Mouse (Mus musculus): ENCODE measurements around the gene Lrch3. TPM values are rescaled to one million over a fixed set of nuclear protein-coding genes. Genes with fewer than 3 reads are reported as not detected.

Gene Lrch3
- 57.2 TPM for polyA plus RNA-seq (2015; fragmentation: Illumina TruSeq; extraction: RNeasy Lipid Tissue Mini Kit (QIAGEN cat#74804); ENCODE audit: insufficient read depth, low replicate concordance)

DNA sequence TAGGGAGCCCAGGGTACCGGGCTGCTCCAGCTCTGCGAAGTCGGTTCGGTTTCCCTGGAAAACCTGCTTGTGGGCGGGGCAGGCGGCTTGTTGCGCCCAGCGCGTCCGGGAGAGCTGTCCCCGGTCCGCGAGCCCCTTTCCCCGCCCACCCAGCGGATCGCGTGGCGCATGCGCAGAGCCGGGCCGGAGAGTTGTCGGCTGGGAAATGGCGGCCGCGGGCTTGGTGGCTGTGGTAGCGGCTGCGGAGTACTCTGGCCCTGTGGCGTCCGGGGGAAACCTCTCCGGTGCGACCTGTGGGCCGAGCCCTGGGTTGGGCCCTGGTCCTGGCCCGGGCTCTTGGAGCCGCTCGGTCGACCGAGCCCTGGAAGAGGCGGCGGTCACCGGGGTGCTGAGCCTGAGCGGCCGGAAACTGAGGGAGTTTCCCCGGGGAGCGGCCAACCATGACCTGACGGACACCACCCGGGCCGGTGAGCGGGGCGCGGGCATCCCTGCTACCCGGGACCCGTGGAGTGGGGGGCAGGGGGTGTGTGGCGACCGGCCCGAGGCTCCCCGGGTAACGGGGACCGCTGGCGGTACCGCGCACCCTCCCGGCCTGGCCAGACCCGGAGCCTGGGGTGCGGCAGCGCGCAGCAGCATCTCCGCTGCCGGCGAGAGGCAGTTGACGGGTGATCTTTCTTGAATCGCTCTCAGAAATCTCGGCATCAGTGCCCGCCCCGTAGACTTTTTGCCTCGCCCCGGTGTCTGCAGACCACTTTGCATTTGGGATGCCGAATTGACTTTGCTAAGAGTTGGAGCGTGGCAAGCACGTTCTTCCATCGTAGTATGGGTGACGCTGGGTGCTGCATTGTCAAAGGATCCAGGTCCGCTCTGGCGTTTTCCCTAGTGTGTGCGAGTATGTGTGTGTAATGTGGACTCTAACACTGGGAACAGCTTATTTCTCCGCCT is at the start of gene Lrch3:
TSS of gene Lrch3 (plus strand) at position 164 of the 945 bp plus-strand sequence.

DNA sequence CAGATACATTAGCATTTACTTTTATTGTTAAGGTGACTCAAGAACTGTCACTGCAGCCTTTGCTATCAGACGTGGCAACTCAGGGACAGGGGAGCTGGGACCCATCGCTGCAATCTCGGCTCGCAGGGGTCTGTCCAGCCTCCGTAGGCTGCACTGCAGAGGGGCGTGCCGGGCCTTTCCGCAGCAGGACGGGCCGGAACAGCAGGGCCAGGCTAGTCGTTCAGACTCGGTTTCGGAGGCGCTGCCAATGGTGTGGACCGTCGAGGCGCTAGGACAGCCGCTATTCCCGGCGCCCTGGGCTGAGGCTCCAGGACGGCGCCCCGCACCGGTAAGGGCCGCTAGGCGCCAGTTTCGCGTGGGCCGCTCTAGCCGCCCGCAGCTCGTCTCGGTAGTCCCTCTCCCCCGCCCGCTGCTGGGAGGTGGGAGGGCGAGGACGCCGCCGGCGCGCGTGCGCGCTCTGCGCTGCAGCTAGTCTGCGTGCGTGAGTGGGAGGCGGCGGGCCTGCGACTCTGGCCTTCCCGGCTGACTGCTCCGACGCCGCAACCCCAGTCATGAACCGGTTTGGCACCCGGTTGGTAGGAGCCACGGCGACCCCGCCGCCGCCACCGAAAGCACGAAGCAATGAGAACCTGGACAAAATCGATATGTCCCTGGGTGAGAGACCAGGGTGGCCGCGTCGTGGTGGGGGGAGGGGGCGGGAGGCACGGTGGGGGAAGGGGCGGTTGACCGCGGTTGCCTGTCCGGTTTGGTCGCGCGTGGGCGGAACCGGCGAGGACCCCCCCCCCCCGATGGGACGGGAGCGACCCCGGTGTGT is 36.4 kb upstream of the Lrch3 start, which contains the start of the genes Fyttd1 and Rubcn:
TSS of gene Fyttd1 (plus strand) at position 158 of the 814 bp plus-strand sequence.
TSS of gene Rubcn (minus strand) at position 424 of the 814 bp plus-strand sequence.

DNA sequence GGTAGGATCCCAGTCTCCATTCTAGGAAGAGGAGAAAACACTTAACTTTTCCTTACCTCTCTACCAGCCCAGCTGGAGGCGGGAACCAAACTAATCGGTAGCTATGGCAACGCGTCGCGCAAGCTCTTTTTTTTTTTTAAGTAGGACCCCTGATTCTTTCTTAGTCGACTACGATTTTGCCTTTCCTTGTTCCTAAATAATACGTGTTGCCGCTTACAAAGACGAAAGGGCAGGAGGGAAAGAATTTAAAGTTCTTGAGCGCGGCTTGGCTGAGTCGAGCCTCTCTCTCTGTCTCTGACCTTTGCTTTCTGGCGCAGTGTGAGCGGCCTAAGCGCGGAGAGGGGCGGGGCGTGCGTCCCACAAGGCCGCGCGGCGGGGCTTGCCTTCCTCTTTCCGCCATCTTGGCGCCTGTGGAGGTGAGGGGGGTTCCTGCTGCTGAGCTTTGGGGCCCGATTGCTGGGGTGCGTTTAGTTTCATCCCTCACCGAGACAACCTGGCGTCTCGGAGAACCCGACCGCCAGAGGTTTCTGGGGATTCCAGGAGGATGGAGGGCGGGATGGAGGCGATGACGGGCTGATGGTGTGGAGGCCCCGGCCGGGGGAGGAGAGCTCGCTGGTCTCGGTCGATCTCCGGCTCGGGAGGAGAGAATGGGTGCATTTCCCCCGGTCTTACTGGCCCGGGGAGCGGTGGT is 142.3 kb downstream of the Lrch3 start, which contains the start of the genes Iqcg and Rpl35a:
TSS of gene Iqcg (minus strand) at position 124 of the 691 bp plus-strand sequence.
TSS of gene Rpl35a (plus strand) at position 359 of the 691 bp plus-strand sequence.

DNA sequence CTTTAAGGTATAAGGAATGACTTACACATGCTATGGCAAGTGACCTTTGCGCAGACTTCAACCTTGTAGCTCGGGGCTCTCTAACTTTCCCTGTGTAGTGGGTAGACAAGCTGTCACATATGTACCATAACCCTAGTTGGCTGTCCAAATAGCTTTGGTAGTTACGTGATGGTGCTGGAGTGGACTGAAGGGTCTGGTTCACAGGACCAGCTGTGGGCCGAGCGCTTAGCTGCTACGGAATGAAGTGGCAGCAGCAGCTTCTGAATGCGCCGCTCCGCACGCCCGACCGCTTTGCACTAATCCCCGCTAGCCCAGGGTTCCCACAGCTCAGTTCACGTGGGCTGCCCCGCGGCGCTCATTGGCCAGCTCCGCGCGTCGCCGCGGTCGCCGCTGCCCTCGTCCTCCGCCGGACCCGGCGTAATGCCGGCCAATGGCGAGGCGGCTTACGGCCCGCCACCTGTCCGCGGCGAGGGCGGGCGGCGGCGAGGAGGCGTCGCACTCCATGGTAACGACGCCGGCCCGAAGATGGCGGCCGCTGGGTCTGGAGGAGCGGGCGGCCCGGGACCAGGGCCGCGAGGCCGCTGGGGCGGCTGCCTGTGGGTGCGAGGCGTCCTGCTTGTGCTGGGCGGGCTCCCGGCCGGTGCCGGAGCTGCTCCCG is 148.3 kb downstream of the Lrch3 start, which contains the start of gene Lmln:
TSS of gene Lmln (plus strand) at position 498 of the 658 bp plus-strand sequence.

Other genes with a start within 250 kb of the Lrch3 start
- not detected for gene Muc4, start 178.2 kb upstream of the Lrch3 start, polyA plus RNA-seq (2015; fragmentation: Illumina TruSeq; extraction: RNeasy Lipid Tissue Mini Kit (QIAGEN cat#74804); ENCODE audit: insufficient read depth, low replicate concordance)
- not detected for gene Muc20, start 116.7 kb upstream of the Lrch3 start, polyA plus RNA-seq (2015; fragmentation: Illumina TruSeq; extraction: RNeasy Lipid Tissue Mini Kit (QIAGEN cat#74804); ENCODE audit: insufficient read depth, low replicate concordance)
- gene Smbd1, start 103.6 kb upstream of the Lrch3 start, polyA plus RNA-seq (2015; fragmentation: Illumina TruSeq; extraction: RNeasy Lipid Tissue Mini Kit (QIAGEN cat#74804); ENCODE audit: insufficient read depth, low replicate concordance) = not detected
- gene Fyttd1, start 36.6 kb upstream of the Lrch3 start, polyA plus RNA-seq (2015; fragmentation: Illumina TruSeq; extraction: RNeasy Lipid Tissue Mini Kit (QIAGEN cat#74804); ENCODE audit: insufficient read depth, low replicate concordance) = 110 TPM
- 76.9 TPM for gene Rubcn, start 36.3 kb upstream of the Lrch3 start, polyA plus RNA-seq (2015; fragmentation: Illumina TruSeq; extraction: RNeasy Lipid Tissue Mini Kit (QIAGEN cat#74804); ENCODE audit: insufficient read depth, low replicate concordance)
- 1.1 TPM for gene Iqcg, start 142.1 kb downstream of the Lrch3 start, polyA plus RNA-seq (2015; fragmentation: Illumina TruSeq; extraction: RNeasy Lipid Tissue Mini Kit (QIAGEN cat#74804); ENCODE audit: insufficient read depth, low replicate concordance)
- 3,739 TPM for gene Rpl35a, start 142.4 kb downstream of the Lrch3 start, polyA plus RNA-seq (2015; fragmentation: Illumina TruSeq; extraction: RNeasy Lipid Tissue Mini Kit (QIAGEN cat#74804); ENCODE audit: insufficient read depth, low replicate concordance)
- gene Lmln, start 148.4 kb downstream of the Lrch3 start, polyA plus RNA-seq (2015; fragmentation: Illumina TruSeq; extraction: RNeasy Lipid Tissue Mini Kit (QIAGEN cat#74804); ENCODE audit: insufficient read depth, low replicate concordance) = 1.3 TPM

Measured in spleen, adult 10 weeks (tissue).